Mouse (Mus musculus): Measurements from ENCODE around the gene Rps6kb2.
A peak's percentile ranks its signal among the peaks of the same experiment; 100 is the strongest.

- peak; percentile 98 for TF ChIP-seq POLR2A (IDR thresholded peaks at IDR 0.05; ENCODE audit: low read depth, low read length)
- no peak for TF ChIP-seq CTCF (IDR thresholded peaks at IDR 0.05; ENCODE audit: extremely low read depth, insufficient read length, insufficient replicate concordance, low read depth, low read length)
Observed at GRCm38 (mm10) chr19:4148491-4148806, 14.7 kb downstream of the Rps6kb2 start, which contains the start of gene Coro1b.
